Mouse (Mus musculus): ENCODE results near the gene Ttc26. TPM values are rescaled to one million over a fixed set of nuclear protein-coding genes. Genes with fewer than 3 reads are reported as not detected.
"Not testable (repeated sequence)": the region's sequence is repeated elsewhere in the genome, so short reads cannot be mapped to it uniquely, and the experiment has no call there.

Ttc26 gene
- polyA plus RNA-seq, 1 experiment from 2014 or later = 9.2 TPM

DNA sequence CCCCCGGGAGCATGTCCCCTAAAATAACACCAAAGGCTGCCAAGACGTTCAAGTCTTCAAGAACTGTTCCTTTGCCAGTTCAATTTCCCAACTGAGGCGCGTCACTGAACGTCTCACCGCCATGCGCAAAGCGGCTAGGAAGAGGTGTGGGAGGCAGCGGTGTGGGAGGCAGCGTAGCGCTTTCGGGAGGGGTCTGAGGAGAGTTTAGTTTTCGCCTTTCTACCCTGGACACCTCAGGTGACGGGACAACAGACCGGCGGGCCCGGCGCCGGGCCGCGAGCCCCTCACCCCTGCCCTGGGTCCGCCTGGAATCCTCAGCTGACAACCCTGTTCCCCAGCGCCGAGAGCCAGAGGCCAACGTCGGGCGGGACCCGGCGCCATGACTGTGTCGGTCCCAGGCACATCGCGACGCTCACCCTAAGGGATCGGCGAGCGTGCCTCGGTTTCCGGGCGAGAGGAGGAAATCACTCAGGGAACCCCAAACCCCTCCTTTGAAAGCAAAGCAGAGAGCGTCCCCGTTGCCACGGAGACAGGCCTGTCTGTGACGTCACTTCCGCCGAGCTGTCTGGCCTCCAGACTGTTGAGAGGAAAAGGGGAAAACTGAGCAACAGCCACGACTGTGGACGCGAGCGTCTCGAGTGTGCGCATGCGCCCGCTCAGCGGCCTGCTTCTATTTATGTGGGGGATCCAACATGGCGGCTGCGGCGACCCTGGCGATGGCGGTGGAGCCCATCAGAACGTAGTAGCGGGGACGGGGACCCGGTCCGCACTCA is 52.2 kb downstream of the Ttc26 start, which contains the start of gene Ubn2:
Ubn2 (plus strand) TSS at position 690 of the 773 bp plus-strand sequence.
- Histone ChIP-seq H3K36me3 (ENCODE audit: insufficient read depth) (no peaks in the 10 kb centered on the region), H3K27ac (ENCODE audit: low read depth) (peak within 1 kb of the TSS; percentile 92), H3K27me3 (ENCODE audit: insufficient read depth, low read length) (no peaks in the 10 kb centered on the region), H3K4me2 (peak within 1 kb of the TSS; percentile 86), H3K9me3 (ENCODE audit: low read depth, low read length) (no peaks in the 10 kb centered on the region), H3K9ac (peak within 1 kb of the TSS; percentile 89), H3K4me1 (ENCODE audit: insufficient read depth) (0 out of 2 replicates have a peak, but pooled peaks cover 3% of the 10 kb centered on the region), H3K4me3 (ENCODE audit: low read depth, low read length) (peak within 1 kb of the TSS; percentile 94)
- ATAC-seq (ENCODE audit: insufficient read depth) = peak; percentile 98
- WGBS = under 1% methylated on average over 64 of the region's 64 CpGs
- TF ChIP-seq CTCF (IDR thresholded peaks at IDR 0.05; ENCODE audit: low read depth) = no peak
- peak; percentile 100 for DNase-seq

DNA sequence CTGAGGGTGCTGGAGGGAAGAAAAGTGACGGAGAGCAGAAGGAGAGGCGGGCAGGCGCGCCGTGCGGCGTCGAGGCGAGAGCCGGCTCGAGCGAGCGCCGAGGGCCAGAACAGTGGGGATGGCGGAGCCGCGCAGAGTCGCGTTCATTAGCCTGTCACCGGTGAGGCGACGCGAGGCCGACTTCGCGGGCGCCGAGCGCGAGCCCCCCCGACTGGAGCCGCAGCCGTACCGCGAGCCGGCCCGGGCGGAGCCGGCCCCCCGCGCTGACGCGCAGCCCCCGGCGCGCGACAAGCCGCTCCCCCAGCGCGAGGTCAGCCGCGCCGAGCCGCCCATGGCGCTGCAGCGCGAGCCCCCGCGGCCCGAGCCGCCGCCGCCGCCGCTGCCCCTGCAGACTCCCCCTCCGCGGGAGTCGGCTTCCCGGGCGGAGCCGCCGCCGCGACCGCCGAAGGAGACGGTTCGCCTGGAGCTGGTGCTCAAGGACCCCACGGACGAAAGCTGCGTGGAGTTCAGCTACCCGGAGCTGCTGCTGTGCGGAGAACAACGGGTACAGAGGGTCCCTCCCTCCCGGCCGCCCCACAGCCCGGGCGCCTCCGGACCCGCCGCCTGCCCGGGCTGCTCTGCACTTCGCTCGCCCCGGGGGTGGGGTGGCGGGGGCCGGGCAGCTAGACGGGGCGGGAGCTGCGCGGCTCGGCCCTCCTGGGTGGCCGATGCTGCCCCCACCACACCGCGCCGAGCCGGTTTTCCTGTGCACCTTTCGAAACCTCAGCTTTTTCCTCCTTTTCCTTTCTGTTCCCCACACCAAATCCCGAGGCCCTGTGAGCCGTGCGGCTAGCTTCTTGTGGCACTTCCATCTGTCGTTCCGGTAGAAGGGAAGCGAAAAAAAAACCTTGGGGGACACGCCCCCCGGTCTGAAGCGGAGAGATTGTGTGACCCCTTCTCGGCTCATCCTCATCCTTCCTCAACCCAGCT is 53.1 kb downstream of the Ttc26 start:
- ATAC-seq (ENCODE audit: insufficient read depth) (peak; percentile 79), DNase-seq (peak; percentile 71)
- no peaks in the 10 kb centered on the region for H3K9me3 ChIP-seq (ENCODE audit: low read depth, low read length)
- peak overlapping the region; percentile 94 for H3K4me3 ChIP-seq (ENCODE audit: low read depth, low read length)
- H3K27ac ChIP-seq (ENCODE audit: low read depth) = peak overlapping the region; percentile 92
- H3K9ac ChIP-seq = peak overlapping the region; percentile 89
- H3K4me2 ChIP-seq = peak overlapping the region; percentile 83
- WGBS = under 1% methylated on average over 103 of the region's 118 CpGs
- no peak for TF ChIP-seq CTCF (IDR thresholded peaks at IDR 0.05; ENCODE audit: low read depth)
- 0 out of 2 replicates have a peak, but pooled peaks cover 3% of the 10 kb centered on the region for H3K4me1 ChIP-seq (ENCODE audit: insufficient read depth)
- H3K36me3 ChIP-seq (ENCODE audit: insufficient read depth) = no peaks in the 10 kb centered on the region
- H3K27me3 ChIP-seq (ENCODE audit: insufficient read depth, low read length) = no peaks in the 10 kb centered on the region

DNA sequence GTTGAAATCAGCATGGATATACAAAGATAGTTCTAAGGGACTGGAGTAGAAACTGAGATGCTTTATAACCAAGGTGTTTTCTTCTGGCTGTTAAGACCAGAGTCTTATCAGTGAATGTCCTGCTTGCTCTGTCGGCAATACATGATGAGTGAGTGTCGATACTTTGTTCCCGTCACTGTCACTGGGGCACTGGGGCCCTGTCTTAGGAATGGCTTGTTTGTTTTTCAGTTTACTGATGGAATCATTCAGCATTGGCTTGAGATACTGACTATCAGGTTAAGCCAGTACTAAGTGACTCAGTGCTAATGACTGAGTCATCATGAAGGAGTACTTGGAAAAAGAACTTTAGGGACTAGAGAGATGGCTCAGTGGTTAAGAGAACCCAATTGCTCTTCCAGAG is 62.6 kb downstream of the Ttc26 start:
- peaks cover 53% of the 10 kb centered on the region for H3K36me3 ChIP-seq (ENCODE audit: insufficient read depth)
- H3K9me3 ChIP-seq (ENCODE audit: low read depth, low read length) = no peaks in the 10 kb centered on the region
- ATAC-seq (ENCODE audit: insufficient read depth) (no peak), DNase-seq (no peak)
- no peak overlapping the region for H3K27ac ChIP-seq (ENCODE audit: low read depth)
- H3K9ac ChIP-seq = no peak overlapping the region
- no peaks in the 10 kb centered on the region for H3K27me3 ChIP-seq (ENCODE audit: insufficient read depth, low read length)
- no peak for TF ChIP-seq CTCF (IDR thresholded peaks at IDR 0.05; ENCODE audit: low read depth)
- H3K4me1 ChIP-seq (ENCODE audit: insufficient read depth) = no peaks in the 10 kb centered on the region
- H3K4me3 ChIP-seq (ENCODE audit: low read depth, low read length) = no peak overlapping the region
- no peak overlapping the region for H3K4me2 ChIP-seq
- 38% methylated on average over 3 of the region's 3 CpGs for WGBS

DNA sequence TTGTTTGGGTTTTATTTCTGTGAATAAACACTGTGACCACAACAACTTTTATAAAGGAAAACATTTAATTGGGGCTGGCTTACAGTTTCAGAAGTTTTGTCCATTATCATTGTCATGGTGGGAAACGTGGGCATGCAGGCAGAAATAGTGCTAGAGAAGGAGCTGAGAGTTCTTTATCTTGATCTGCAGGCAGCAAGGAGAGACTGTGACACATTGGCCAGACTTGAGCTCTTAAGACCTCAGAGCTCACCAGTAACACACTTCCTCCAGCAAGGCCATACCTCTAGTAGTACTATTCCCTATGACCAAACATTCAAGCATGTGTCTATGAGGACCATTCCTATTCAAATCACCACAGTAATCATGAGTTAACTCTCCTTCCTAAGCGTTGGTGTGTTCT is 67.0 kb downstream of the Ttc26 start:
- H3K36me3 ChIP-seq (ENCODE audit: insufficient read depth) = peaks cover 63% of the 10 kb centered on the region
- H3K4me1 ChIP-seq (ENCODE audit: insufficient read depth) = no peaks in the 10 kb centered on the region
- 83% methylated on average over 2 of the region's 2 CpGs for WGBS
- no peak overlapping the region for H3K27ac ChIP-seq (ENCODE audit: low read depth)
- no peak overlapping the region for H3K4me3 ChIP-seq (ENCODE audit: low read depth, low read length)
- no peaks in the 10 kb centered on the region for H3K9me3 ChIP-seq (ENCODE audit: low read depth, low read length)
- no peak overlapping the region for H3K9ac ChIP-seq
- no peak for TF ChIP-seq CTCF (IDR thresholded peaks at IDR 0.05; ENCODE audit: low read depth)
- ATAC-seq (ENCODE audit: insufficient read depth) = no peak
- H3K4me2 ChIP-seq = no peak overlapping the region
- no peaks in the 10 kb centered on the region for H3K27me3 ChIP-seq (ENCODE audit: insufficient read depth, low read length)
- no peak for DNase-seq

DNA sequence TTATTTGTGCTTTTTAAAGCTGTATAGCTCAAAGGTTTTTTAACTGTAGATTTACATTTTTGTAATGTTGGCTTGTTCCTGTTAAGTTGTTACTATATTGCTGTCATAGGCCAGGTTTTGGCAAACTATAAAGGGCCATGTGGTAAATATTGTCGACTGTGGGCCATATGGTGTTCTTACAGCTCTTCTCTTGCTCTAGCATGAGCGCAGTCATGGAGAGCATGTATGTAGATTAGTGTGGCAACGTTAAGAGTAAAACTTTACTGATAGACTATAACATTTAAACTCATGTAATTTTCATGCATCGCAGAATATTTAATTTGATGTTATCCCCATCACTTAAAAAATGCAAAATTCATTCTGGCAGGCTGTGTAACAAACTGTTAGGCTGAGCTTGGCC is 71.8 kb downstream of the Ttc26 start:
- H3K4me1 ChIP-seq (ENCODE audit: insufficient read depth) = no peaks in the 10 kb centered on the region
- H3K27me3 ChIP-seq (ENCODE audit: insufficient read depth, low read length) = no peaks in the 10 kb centered on the region
- H3K36me3 ChIP-seq (ENCODE audit: insufficient read depth) = peaks cover 50% of the 10 kb centered on the region
- no peak for TF ChIP-seq CTCF (IDR thresholded peaks at IDR 0.05; ENCODE audit: low read depth)
- no peak overlapping the region for H3K9ac ChIP-seq
- H3K27ac ChIP-seq (ENCODE audit: low read depth) = no peak overlapping the region
- ATAC-seq (ENCODE audit: insufficient read depth) (no peak), DNase-seq (no peak)
- no peaks in the 10 kb centered on the region for H3K9me3 ChIP-seq (ENCODE audit: low read depth, low read length)
- no peak overlapping the region for H3K4me3 ChIP-seq (ENCODE audit: low read depth, low read length)
- WGBS = 94% methylated on average over 4 of the region's 4 CpGs
- no peak overlapping the region for H3K4me2 ChIP-seq

DNA sequence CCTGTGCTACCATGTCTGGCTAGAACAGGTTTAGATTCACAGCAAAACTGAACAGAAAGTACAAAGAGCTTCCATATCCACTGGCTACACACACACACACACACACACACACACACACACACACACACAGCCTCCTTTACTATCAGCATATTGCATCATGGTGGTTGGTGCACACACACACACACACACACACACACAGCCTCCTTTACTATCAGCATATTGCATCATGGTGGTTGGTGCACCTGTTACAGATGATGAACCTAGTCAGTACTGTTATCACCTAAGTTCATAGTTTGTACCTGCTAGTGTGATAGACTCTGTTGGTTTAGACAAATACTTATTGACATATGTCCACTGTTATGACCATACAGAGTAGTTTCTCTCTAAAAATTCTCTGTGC is 75.2 kb downstream of the Ttc26 start:
- not testable (repeated sequence) for H3K9me3 ChIP-seq (ENCODE audit: low read depth, low read length); H3K27me3 ChIP-seq (ENCODE audit: insufficient read depth, low read length); H3K4me3 ChIP-seq (ENCODE audit: low read depth, low read length); DNase-seq; H3K27ac ChIP-seq (ENCODE audit: low read depth); H3K4me2 ChIP-seq; H3K9ac ChIP-seq; ATAC-seq (ENCODE audit: insufficient read depth); H3K4me1 ChIP-seq (ENCODE audit: insufficient read depth)
- H3K36me3 ChIP-seq (ENCODE audit: insufficient read depth) = peaks cover 51% of the 10 kb centered on the region

DNA sequence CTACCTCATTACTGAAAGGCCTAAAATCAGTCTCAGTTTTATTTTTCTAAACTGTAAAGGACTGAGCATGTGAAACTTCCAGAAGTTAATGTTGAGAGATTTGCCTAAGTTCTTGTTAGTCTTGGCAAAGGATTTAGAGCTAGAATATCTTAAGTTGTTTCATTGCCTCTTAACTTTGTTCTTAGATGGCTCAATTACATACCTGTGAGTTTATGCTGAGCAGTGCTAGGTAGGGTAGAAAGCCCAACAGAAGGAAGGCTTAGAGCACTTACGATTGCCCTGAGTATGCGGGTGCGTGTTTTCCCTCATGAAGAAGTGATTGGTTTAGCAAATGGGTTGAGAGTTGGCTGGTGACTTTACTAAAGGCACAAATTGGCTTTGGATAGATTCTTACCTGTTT is 76.8 kb downstream of the Ttc26 start:
- Histone ChIP-seq H3K36me3 (ENCODE audit: insufficient read depth) (peaks cover 54% of the 10 kb centered on the region), H3K9me3 (ENCODE audit: low read depth, low read length) (no peaks in the 10 kb centered on the region), H3K4me1 (ENCODE audit: insufficient read depth) (no peaks in the 10 kb centered on the region), H3K4me3 (ENCODE audit: low read depth, low read length) (no peak overlapping the region), H3K9ac (no peak overlapping the region), H3K4me2 (no peak overlapping the region), H3K27ac (ENCODE audit: low read depth) (no peak overlapping the region), H3K27me3 (ENCODE audit: insufficient read depth, low read length) (no peaks in the 10 kb centered on the region)
- no peak for DNase-seq
- no peak for TF ChIP-seq CTCF (IDR thresholded peaks at IDR 0.05; ENCODE audit: low read depth)
- ATAC-seq (ENCODE audit: insufficient read depth) = no peak
- 96% methylated on average over 3 of the region's 3 CpGs for WGBS
